Mouse (Mus musculus) retina, postnatal 7 days (tissue): ENCODE measurements at regions not wholly inside any gene's neighbourhood (a gene's known extent, or its start where the extent isn't known, plus 50 kb on each side); places are given as distances from the start of the nearest gene placed in this dataset.

Experiments
- DNase-seq: peaks from one replicate; pipeline ENCODE4 v3.0.0-alpha.2; 2012; ENCODE audit warnings: low read depth, low spot score

DNA sequence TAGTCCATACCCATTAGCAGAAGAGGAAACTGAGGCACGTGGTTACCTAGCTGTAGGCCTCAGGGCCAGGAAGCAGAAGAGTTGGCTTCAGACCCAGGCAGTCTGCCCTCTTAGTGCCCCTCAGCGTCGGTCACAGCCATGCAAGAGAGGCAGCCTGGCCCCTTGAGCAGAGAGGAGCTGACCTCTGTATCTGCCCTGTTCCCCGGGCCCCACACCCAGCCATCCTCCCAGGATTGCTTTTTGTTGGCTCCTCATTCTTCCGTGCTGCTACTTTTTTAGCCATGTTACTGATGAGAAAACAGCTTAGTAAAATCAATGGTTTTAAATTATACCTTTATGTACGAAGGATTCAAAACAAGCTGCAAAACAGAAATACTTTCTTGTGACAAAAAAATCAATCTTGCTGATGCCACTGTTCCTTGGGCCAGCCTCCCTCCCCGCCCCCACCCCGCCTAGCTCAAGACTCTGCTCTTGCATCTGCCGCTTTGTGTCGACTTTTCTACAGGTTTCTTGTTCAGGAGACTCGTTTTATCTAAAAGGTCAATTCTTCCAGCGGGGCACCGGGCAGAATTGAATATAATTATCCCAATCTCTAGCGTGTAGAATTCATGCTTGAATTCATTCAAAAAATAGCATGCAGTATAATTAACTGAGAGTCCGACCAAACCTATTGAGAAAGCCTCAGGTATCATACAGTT, 70.8 kb downstream of the Sall1 start:
- no peak for DNase-seq

DNA sequence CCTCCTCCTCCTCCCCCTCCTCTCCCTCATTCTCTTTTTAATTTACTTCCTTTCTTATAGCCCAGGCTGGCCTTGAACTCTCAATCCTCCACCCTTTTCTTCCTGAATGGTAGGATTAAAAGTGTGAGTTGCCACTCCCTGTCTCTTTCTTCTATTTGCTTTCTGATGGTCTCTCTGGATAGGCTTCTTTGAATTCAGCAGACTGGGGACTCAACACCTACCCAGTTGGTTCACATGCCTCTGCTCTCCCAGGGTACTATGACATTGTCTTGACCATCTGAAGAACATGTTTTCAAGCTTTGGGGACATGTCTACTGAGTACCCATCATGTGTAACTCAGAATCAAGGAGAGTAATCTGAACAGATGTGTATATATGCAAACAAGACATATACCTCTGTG, 85.1 kb downstream of the Sall1 start:
- no peak for DNase-seq

DNA sequence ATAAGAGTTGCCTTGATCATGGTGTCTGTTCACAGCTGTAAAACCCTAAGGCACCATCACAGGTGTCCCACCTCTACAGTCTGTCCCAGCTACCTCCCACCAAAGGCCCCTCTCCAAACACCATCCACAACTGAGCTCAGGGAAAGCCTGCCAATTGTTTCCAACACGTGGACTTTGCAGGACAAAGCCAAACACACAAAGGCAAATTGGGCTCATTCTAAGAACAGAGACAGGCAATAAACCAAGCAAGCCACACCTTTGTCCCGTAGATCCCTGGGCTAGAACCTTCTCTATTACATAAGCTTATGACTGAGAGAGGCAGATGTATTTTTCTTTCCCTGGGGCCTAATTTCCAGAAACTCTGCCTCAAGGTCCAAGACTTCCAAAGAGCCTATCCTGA, 90.8 kb downstream of the Sall1 start:
- no peak for DNase-seq

DNA sequence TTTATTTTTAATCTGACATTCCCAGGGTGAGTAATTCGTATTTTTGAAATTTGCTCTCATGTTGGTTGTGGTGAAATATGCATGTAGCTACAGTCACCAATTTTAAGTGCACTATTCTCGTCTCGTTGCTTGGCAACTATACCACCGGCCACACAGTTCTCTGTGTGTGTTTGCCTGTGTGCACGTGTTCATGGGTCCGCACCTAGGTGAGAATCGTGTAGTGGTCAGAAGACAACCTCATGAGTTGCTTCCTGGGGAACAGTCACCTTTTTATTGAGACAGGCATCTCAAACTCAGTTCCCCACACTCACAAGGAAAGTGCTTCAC, 92.2 kb downstream of the Sall1 start:
- no peak for DNase-seq

DNA sequence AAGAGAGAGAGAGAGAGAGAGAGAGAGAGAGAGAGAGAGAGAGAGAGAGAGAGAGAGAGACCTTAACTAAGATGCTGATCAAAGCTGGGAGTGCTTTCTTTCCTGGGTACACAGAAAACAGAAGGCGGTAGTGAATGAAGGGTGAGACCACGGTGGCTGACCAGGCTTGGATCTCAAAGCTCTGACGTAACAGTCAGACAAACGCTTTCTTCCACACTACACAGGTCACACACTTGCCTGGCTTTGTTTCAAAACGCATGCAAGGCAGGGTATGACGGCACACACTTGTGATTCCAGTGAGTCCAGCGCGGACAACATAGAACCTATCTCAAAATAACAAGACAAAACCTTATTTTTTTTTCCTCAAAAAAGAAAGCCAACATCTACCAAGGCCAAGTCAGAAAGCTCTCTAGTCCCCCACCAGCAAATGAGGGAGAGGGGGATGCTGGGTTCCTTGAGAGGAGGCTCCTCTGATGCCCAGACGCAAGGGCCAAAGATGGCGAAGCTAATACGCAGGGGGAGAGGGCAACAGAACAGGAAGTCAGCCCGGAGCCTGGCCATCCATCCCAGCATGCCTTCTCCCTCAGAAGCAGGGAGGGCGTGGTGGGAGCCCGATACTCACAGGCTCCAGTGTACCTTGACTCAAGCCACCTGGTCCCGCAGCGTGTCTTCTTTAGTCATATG, 92.7 kb downstream of the Sall1 start:
- DNase-seq = no peak

DNA sequence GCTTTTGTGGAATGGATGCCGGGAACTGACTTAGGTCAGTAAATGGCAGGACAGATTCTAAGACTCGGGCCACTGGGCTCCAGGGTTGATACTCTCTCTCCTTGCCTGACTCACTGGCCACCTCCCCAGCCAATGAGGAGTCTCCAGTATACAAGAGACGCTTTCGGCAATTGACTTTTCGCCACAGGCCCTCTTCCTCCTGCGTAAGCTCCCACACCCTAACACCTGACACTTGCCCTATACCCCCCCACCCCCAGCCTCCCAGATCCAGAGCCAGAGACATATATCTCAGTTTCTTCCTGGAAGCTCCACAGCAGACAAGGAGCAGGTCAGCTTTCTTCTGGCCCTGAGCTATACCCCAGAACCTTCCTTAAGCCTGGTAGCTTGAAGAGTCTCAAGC, 94.0 kb downstream of the Sall1 start:
- no peak for DNase-seq

DNA sequence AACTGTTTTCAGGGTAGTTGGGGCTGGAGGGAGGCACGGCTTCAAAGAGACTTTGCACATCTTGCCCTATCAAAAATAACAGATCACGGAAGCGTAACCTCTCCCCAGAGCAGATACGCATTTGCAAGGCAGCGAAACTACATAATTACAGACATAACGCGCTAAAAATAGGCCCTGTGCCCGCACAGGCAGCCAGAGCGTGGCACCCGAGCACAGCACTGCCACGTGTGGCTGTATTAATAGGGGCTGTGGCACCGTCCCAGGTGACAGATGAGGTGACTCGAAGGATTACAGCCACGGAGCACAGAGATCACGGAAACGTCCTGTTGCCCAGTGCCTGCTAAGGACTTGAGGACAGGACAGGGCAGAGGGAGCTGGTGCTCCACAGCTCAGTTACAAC, 95.0 kb downstream of the Sall1 start:
- DNase-seq = no peak

DNA sequence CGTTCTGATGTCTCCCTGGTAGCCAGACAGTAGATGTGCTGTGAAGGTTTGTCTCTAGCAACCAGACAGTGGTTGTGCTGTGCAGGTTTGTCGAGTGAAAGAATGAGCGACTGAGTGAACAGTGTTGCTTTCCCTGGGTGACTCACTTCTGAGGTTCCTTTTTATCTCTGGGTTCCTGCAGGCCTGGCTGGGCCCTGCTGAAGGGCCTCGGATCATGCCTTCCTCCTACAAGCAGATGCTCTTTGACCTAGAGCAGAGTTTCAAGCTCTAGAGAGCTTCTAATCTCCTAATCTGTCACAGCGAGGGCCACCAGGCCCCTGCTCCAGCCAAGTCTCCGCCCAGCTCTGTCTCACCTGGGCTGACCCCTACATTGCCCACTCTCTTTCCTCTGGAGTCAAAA, 95.6 kb downstream of the Sall1 start:
- DNase-seq = no peak

DNA sequence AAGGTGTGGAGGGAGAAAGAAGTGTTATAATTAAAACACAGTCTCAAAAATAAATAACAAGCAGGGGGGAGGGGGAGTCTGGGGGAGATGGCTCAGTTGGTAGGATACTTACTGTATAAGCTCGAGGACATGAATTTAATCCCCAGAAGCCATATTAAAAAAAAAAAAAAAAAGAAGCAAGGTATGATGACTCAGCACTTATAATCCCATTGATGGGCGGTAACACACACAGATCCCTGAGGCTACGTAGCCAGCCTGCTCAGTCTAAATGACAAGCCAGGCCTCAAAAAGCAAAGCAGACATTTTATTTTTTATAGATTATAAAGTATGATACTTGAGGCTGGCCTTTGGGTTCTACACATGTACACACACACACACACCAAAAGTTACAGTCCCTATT, 96.6 kb downstream of the Sall1 start:
- no peak for DNase-seq

DNA sequence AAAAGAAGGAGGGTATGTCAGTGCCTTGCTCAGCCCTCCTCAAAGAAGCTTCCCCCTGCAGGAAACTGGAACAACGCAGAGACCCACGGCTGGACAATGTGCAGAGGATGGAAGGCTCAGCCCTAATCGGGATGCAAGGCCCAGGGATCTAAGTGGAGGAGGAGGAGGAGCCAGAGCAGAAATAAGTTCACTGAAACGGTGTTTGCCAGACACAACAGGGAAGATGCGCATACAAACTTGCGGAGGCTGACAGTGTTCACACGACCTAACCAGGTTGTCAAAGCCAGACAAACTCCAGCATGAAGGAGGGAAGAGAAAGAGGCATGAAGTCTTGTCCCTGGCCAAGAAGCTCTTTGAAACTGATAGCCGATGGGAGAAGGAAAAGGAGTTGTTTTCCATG, 98.3 kb downstream of the Sall1 start:
- no peak for DNase-seq

DNA sequence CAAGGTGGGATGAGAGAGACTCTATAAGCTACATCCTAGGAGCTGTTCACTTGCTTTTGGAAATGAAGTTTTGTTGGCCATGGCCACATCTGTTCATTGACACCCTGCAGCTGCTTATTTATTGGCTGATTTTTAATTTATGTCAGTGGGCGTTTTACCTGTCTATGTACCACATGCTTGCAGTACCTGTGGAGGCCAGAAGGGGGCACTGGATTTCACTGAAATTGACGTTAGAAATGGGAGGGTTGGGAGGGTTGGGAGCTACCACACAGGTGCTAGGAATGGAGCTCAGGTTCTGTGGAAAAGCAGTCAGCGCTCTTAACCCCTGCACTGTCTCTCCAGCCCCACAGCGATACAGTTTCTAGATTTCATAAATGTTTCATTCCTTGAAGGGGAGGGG, 99.9 kb downstream of the Sall1 start:
- peak; percentile 4 for DNase-seq

DNA sequence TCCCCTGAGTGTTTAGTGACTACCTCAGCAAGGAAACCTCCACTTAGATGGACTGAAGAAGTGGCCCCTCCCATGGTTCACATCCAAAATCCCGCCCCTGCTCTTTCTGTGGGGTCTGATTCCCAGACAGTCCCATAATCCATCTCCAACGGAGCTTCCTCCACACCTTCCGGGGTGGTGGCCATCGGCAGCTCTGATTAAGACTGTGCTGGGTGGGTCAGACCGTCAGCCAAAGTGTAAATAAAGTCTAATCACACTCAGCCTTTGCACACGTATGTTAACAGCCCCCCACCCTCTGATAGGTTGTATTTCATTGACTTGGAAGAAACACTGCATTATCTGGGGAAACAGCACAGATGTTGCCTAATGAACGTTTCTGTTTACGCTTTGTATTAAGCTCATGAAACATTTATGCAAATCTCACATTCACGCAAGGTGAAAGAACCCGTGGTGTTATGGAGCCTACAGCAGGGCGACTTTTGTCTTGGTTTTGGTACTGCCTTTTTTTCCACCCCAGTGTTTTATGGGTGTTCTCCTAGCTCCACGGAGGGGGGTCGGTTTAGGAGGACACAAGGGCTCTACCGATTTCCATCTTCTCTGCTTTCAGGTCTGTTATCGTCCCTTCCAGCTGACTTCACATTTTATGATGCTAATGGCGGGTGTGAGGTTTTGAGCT, 104.8 kb downstream of the Sall1 start:
- no peak for DNase-seq

DNA sequence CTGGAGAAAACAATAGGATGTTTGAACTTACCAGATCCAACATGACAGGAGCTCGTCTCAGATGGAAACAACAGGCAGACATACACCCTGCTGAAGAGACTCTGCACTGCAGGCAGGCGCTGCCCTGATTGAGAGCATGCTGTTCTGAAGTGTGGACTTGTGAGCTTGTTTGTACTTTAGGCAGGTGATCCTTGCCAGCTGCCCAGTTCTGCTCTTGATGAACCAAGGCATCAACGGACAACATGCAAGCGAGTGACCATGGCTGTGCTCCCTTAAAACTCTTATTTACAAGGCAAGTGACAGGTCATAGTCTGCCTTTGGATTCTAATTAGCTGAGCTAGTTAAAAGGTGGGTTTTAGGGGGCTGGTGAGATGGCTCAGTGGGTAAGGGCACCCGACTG, 109.3 kb downstream of the Sall1 start:
- DNase-seq = no peak

DNA sequence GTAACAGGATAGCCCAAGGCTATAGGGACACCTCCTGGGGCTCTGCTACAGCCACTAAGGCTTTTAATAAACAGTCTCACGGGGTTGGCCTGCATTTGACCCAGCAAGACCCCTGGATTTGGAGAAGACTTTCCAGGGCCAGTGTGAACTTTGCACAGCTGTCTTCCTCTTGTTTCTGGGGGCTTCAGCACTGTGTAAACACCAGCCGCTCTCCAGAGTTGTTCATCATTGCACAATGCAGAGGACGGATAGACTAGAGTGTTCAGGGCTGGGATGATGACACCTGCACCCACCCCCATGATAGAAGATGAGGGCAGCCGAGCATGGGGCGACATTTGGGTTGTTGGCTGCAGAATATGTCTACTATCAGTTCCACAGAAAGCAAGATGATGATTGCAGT, 112.9 kb downstream of the Sall1 start:
- no peak for DNase-seq

DNA sequence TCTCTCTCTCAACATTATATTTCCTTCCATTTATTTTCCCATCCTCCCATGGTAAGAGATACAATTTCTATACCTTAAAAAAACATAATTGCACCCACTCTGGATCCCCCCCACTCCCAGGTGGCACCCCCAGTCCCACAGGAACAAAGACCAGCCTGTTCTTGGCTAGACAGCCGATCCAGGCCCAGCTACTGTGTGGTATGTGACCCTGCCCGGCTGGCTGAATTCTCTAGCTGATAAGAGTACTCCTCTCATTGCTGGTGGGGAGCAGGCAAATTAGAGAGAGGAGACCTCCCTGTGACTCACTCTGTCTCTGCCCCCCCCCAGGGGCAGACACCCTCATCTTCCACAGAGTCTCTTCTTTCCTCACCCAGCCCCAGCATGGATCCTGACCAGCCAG, 113.6 kb downstream of the Sall1 start:
- DNase-seq = no peak

DNA sequence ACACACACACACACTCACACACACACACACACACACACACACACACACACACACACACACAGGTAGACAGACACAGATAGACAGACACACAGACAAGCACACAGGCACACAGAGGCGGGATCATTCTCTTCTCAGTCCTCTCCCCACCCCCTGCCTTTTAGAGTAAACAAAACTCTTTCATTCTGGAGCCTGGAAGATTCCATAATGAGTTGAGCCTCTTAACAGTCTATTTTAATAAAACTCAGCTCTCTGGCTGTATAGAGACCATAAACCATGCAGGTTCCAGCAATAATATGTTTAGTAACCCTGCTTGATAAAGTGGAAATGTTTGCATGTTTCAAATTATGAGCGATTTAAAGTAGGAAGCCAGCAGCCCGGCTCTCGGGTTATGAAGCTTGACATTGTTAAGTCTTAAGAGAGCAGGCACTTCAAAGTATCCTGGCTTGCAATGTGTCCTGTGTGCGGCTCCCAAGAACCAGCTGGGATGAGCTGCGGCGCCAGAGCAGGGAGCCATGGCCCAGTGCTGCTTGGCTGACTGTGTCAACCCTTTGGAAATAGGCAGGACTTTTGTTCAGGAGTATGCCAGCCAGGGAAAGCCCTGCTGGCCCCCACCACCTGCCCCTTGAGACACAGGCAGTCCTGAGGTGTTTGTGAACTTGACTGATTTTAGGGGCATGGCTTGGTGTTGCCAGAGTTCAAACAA, 115.1 kb downstream of the Sall1 start:
- no peak for DNase-seq

DNA sequence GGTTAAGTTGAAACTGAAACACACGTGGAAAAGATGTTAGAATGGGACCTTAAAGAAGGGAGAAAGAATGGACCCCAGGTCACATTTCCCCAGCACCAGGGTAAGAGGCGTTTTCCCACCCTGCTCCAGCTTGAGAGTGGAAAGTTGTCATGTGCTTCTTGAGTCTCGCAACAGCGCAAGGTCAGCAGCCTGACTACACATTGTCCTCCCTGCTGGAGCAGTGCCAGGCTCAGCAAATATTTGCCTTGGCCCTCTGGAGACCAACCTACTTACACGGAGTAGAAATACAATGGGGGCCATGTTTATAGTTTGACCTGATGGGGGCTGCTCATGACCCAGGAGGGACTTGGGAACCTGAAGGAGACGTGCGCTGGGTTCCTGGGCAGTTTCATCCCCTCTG, 121.1 kb downstream of the Sall1 start:
- no peak for DNase-seq

DNA sequence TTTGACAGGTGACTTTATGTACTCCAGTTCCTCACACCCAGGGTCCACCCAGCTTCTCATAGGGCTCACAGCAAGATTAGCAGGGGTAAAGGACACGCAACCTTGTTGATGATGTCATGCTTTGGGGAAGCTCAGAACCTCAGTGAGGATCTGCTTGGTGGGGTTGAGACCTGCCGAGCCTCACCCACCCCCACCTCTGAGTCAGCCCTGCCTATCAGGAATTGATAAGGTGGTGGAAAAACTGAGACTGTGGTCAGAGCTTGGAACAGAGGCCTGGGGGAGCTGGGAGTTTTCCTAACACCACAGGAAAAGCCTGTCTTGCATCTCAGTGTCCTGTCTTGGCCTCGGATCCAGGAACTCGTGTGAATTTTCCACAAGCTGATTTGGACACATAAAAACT, 122.0 kb downstream of the Sall1 start:
- DNase-seq = no peak

DNA sequence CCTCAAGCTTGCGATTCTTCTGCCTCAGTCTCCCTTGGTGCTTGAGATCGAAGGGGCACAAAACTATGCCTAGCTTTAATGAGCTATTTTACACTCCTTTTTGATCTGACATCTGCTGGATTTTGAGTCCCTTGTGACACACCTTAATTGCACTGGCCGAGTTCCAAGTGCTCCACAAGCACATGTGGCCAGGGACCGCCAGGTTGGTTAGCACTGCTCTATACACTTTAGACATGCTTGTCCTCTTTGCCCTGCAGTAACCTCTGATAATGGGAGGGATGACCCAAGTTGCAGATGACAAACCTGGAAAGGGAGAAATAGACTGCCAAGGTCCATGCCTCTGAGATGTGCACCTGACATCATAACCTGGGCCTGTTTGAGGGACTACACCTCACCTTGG, 124.7 kb downstream of the Sall1 start:
- DNase-seq = no peak

DNA sequence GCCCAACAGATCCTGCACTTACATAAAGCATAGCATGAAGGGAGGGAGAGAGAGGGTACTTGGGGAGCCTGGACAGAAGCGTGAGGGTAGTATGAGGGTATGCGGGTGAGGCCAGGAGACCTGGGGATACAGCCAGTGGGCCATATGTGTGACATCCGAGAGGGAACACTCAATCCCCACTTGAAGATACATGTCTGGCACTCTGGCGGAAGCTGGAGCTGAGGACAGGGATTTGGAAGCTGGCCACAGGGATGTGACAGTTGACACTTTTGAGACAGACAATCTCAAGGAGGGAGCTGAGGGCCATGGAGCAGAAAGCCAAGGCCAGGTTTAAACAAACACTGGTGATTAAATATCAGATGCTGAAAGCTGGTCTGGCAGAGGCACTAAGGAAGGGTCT, 127.9 kb downstream of the Sall1 start:
- no peak for DNase-seq

DNA sequence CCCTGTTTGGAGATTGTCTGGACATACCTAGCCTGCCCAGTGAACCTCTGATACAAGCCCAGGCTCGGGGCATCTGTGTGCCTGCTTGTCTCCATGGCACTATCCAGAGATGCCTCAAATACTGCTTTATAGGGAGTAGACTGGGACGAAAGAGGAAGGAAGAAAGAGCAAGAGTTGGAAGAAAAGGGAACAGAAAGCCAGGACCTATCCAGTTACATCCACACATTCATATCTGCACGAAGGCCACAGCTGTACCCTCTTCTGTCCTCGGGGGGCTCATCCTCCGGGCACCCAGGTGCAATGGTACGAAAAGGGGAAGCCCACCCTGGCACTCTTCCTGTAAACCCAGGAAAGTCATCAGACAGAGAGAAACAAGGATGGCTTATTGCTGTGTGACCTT, 129.3 kb downstream of the Sall1 start:
- no peak for DNase-seq

DNA sequence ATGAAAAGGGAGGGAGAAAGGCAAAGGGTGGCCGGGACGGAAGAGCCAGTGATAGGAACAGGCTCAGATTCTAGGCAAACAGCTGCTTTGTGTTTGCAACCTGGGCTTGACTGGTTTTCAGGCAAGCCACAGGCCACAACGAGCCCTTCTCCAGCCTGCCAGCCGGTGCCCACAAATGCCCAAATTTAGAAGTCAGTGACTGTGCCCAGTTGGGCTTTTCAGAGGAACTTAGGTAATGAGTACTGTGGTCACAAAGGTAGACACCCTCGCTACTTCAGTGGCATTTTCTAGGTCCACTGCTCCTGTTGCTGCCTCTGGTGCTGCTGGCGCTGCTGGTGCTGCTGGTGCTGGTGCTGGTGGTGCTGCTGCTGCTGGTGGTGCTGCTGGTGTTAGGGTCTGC, 129.8 kb downstream of the Sall1 start:
- DNase-seq = no peak

DNA sequence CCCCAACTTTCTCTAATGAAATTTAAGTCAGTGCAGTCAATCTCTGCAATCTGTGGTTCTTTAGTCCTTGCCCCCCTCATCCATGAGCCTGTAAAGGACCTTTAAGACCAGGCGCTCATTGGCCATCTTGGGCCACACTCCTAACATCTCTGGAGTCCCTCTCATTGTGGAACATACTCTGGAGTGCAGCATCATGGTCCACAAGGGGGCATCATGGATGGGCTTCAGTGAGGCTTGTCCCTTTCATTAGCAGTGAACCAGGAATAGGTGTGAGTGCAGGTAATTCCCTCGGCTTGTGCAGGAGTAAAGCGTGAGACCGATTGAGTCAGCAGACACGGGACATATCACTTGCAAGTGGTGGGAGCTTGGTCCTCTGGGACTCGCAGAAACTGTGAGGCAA, 137.7 kb downstream of the Sall1 start:
- no peak for DNase-seq
